Mouse (Mus musculus): ENCODE measurements at regions not wholly inside any gene's neighbourhood (a gene's known extent, or its start where the extent isn't known, plus 50 kb on each side); places are given as distances from the start of the nearest gene placed in this dataset.

DNA sequence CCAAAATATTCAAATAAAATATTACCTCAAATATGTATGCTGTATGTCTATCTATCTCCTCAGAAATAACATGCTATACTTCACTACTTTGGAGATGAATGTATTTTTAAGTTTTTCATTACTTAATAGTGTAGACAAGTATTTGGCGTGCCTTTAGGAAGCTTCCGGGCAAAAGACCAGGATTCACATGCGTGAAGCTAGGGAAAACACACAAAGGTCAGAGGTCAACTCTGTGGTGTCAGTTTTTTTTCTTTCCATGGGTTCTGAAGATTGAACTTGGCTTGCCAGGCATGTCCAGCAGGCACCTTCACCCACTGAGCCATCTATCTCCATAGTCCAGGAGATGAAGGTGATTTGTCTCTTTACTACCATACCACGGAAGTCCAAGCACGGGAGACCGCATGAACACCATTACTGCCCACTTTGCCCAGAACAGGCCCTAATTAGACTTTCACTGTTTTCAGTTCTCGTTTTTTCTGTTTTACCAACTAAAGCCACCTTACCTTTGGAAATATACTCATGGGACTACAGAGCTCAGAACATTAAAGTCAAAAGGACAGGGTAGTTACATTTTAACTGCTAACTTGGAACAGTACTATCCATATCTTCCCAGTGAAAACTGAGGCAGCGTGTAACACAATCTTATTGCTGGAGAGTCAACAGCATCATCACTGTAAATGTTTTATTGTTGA lies 76.9 kb upstream of the Ak4 start:
- TF ChIP-seq ETS1 (IDR thresholded peaks at IDR 0.05; ENCODE audit: low read depth, low read length) (no peak), CTCF (IDR thresholded peaks at IDR 0.05 in 2 of 3, conservative IDR thresholded peaks at IDR 0.05 in 1 of 3; ENCODE audit: control insufficient read depth in 1 of 3, insufficient read depth in 1 of 3, low read depth in 2 of 3, low read length in 3 of 3, poor library complexity in 1 of 3, severe bottlenecking in 1 of 3) (no peak), KAT2A (conservative IDR thresholded peaks at IDR 0.05; ENCODE audit: low read depth, low read length) (no peak), MAX (IDR thresholded peaks at IDR 0.05; ENCODE audit: low read length) (no peak), JUND (IDR thresholded peaks at IDR 0.05; ENCODE audit: low read depth, low read length) (no peak), GATA1 (IDR thresholded peaks at IDR 0.05; ENCODE audit: low read depth, low read length) (no peak), POLR2A (IDR thresholded peaks at IDR 0.05; ENCODE audit: control insufficient read depth in 1 of 2, insufficient read depth in 1 of 2, low read depth in 1 of 2, low read length in 2 of 2, poor library complexity in 1 of 2) (no peak), EP300 (IDR thresholded peaks at IDR 0.05; ENCODE audit: low read depth in 1 of 2, low read length in 2 of 2) (no peak), CHD2 (IDR thresholded peaks at IDR 0.05; ENCODE audit: low read length) (no peak), SIN3A (IDR thresholded peaks at IDR 0.05; ENCODE audit: low read length) (no peak)

Measured in MEL (cell line).